Mouse (Mus musculus): ENCODE data around the gene Zdhhc1. TPM values are rescaled to one million over a fixed set of nuclear protein-coding genes. Genes with fewer than 3 reads are reported as not detected.
A peak's percentile ranks its signal among the peaks of the same experiment; 100 is the strongest.

Zdhhc1 gene
- polyA plus RNA-seq, 1 experiment from 2014 or later = 40.6 TPM

DNA sequence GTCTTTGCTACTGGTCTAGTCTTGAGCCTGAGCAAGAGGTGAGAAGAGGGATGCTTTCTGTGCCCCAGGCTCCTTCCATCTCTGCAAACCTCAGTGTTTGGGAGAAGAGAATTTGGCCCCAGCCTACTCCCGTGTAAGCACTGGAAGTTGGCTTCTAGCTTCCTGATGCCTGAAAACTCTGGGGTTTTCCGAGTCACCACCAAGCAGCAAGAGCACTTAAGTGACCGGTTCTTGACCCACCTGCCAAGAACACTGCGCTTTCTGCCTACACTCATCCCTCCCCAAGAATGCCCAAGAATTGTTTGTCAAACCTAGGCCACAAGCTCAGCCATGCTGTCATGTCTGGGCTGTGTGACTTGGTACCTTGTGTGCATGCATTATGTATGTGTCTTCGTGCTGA, 23.8 kb upstream of the Zdhhc1 start:
- ATAC-seq (no peak), DNase-seq (ENCODE audit: low spot score) (no peak)
- no peaks in the 10 kb centered on the region for H3K27me3 ChIP-seq (replicated peaks; ENCODE audit: insufficient read depth, low read length)
- 38% methylated on average over 5 of the region's 5 CpGs for WGBS
- no peak overlapping the region for H3K4me2 ChIP-seq (replicated peaks; ENCODE audit: low read depth, low read length)
- peaks cover 17% of the 10 kb centered on the region for H3K4me1 ChIP-seq (ENCODE audit: insufficient read depth, low read depth, low read length)
- H3K9me3 ChIP-seq (ENCODE audit: low read length) = no peaks in the 10 kb centered on the region
- TF ChIP-seq CTCF (IDR thresholded peaks at IDR 0.05) (no peak), EP300 (IDR thresholded peaks at IDR 0.05) (no peak)
- H3K36me3 ChIP-seq (ENCODE audit: insufficient read depth, low read length) = peaks cover 16% of the 10 kb centered on the region; the same call in 1 of the 2 replicates
- H3K9ac ChIP-seq (replicated peaks; ENCODE audit: low read depth) = no peak overlapping the region
- no peak overlapping the region for H3K4me3 ChIP-seq (ENCODE audit: low read depth, low read length)
- H3K27ac ChIP-seq (ENCODE audit: low read length) = no peak overlapping the region

- ATAC-seq = no peak
- H3K36me3 ChIP-seq (ENCODE audit: insufficient read depth, low read length) = 0 out of 2 replicates have a peak, but pooled peaks cover 7% of the 10 kb centered on the region
- H3K4me2 ChIP-seq (replicated peaks; ENCODE audit: low read depth, low read length) = peak overlapping the region; percentile 98; the same call in 1 of the 2 replicates
- no peaks in the 10 kb centered on the region for H3K27me3 ChIP-seq (replicated peaks; ENCODE audit: insufficient read depth, low read length)
- DNase-seq (ENCODE audit: low spot score) = no peak
- peaks cover 17% of the 10 kb centered on the region for H3K4me1 ChIP-seq (ENCODE audit: insufficient read depth, low read depth, low read length)
- TF ChIP-seq CTCF (IDR thresholded peaks at IDR 0.05) (no peak), EP300 (IDR thresholded peaks at IDR 0.05) (no peak)
- H3K4me3 ChIP-seq (ENCODE audit: low read depth, low read length) = no peak overlapping the region
- no peaks in the 10 kb centered on the region for H3K9me3 ChIP-seq (ENCODE audit: low read length)
- H3K9ac ChIP-seq (replicated peaks; ENCODE audit: low read depth) = no peak overlapping the region
- WGBS = 14% methylated on average over 2 of the region's 2 CpGs
- no peak overlapping the region for H3K27ac ChIP-seq (ENCODE audit: low read length)
These were observed 22.9 kb upstream of the Zdhhc1 start for GRCm38 (mm10) chr8:105519591-105519990.

DNA sequence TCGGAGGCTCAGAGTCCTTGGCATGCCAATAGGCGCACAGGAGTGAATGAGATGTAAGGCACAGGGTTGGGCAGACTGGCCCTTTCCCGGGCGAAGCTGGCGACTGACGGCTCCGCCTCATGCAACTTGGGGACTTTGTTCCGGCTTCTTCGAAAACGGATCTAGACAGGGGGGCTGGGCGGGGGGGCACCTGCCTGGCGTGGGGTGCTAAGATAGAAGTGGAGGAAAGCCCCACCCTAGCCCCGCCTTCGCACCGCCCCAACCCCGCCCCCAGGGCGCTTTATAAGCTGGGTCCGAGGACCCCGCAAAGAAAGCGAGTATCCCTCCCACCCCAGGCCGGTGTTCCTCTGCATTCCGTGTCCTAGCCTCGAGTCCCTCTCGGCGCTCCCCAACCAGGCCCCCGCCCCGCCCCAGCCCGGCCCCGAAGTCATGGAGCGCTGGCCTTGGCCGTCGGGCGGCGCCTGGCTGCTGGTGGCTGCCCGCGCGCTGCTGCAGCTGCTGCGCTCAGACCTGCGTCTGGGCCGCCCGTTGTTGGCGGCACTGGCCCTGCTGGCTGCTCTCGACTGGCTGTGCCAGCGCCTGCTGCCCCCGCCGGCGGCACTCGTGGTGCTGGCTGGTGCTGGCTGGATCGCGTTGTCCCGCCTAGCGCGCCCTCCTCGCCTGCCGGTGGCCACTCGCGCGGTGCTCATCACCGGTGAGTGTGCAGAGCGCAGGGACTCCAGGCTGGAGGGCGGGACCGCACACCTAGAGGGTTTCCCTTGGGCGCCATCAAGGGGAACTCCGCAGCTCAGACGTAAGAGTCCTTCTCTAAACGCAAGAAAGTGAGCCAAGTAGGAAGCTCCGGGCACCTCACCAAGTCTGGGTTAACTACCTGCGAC, 22.0 kb upstream of the Zdhhc1 start, which contains the start of gene Hsd11b2:
Gene Hsd11b2 (plus strand): TSS at position 320 of the 878 bp plus-strand sequence.
- Histone ChIP-seq H3K27me3 (replicated peaks; ENCODE audit: insufficient read depth, low read length) (no peaks in the 10 kb centered on the region), H3K4me1 (ENCODE audit: insufficient read depth, low read depth, low read length) (peaks cover 17% of the 10 kb centered on the region), H3K9ac (replicated peaks; ENCODE audit: low read depth) (peak within 1 kb of the TSS; percentile 36; the same call in 1 of the 2 replicates), H3K36me3 (ENCODE audit: insufficient read depth, low read length) (0 out of 2 replicates have a peak, but pooled peaks cover 5% of the 10 kb centered on the region), H3K27ac (ENCODE audit: low read length) (no peak within 1 kb of the TSS), H3K4me3 (ENCODE audit: low read depth, low read length) (peak within 1 kb of the TSS; percentile 41), H3K9me3 (ENCODE audit: low read length) (no peaks in the 10 kb centered on the region), H3K4me2 (replicated peaks; ENCODE audit: low read depth, low read length) (peak within 1 kb of the TSS; percentile 98)
- peak; percentile 71 for ATAC-seq
- under 1% methylated on average over 57 of the region's 68 CpGs for WGBS
- TF ChIP-seq EP300 (IDR thresholded peaks at IDR 0.05) = no peak
- no peak for TF ChIP-seq CTCF (IDR thresholded peaks at IDR 0.05)
- peak; percentile 71 for DNase-seq (ENCODE audit: low spot score)

DNA sequence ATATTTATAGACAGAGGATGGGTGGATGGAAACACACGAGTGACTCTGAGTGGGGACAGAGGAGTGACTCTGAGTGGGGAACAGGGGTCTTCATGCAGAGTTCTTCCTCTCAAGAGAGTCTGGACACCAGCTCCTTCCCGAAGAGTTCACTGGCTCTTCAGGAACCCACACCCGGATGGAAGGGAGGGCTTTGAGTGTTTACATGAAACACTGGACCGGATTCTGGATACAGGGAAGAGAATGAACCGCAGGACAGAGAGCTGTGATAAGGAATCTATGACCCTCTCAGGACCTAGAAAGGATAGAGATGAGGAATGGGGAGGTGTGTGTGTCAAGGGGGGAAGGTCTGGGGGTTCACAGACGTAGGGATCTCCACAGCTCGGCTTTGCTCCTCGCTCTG, 20.6 kb upstream of the Zdhhc1 start:
- Histone ChIP-seq H3K27ac (ENCODE audit: low read length) (no peak overlapping the region), H3K36me3 (ENCODE audit: insufficient read depth, low read length) (no peaks in the 10 kb centered on the region), H3K4me2 (replicated peaks; ENCODE audit: low read depth, low read length) (no peak overlapping the region), H3K27me3 (replicated peaks; ENCODE audit: insufficient read depth, low read length) (no peaks in the 10 kb centered on the region), H3K9ac (replicated peaks; ENCODE audit: low read depth) (no peak overlapping the region), H3K4me1 (ENCODE audit: insufficient read depth, low read depth, low read length) (peaks cover 17% of the 10 kb centered on the region), H3K9me3 (ENCODE audit: low read length) (no peaks in the 10 kb centered on the region), H3K4me3 (ENCODE audit: low read depth, low read length) (no peak overlapping the region)
- peak; percentile 28 for DNase-seq (ENCODE audit: low spot score)
- WGBS = 18% methylated on average over 7 of the region's 8 CpGs
- ATAC-seq = no peak
- no peak for TF ChIP-seq CTCF (IDR thresholded peaks at IDR 0.05)
- no peak for TF ChIP-seq EP300 (IDR thresholded peaks at IDR 0.05)

- peak; percentile 92 for DNase-seq (ENCODE audit: low spot score)
- Histone ChIP-seq H3K36me3 (ENCODE audit: insufficient read depth, low read length) (no peaks in the 10 kb centered on the region), H3K4me1 (ENCODE audit: insufficient read depth, low read depth, low read length) (peaks cover 17% of the 10 kb centered on the region), H3K4me3 (ENCODE audit: low read depth, low read length) (no peak overlapping the region), H3K27ac (ENCODE audit: low read length) (no peak overlapping the region), H3K27me3 (replicated peaks; ENCODE audit: insufficient read depth, low read length) (no peaks in the 10 kb centered on the region), H3K9ac (replicated peaks; ENCODE audit: low read depth) (no peak overlapping the region), H3K9me3 (ENCODE audit: low read length) (no peaks in the 10 kb centered on the region), H3K4me2 (replicated peaks; ENCODE audit: low read depth, low read length) (peak overlapping the region; percentile 40; the same call in 1 of the 2 replicates)
- WGBS = 10% methylated on average over 12 of the region's 12 CpGs
- ATAC-seq = peak; percentile 60
- no peak for TF ChIP-seq EP300 (IDR thresholded peaks at IDR 0.05)
- peak; percentile 94 for TF ChIP-seq CTCF (IDR thresholded peaks at IDR 0.05)
These were observed 19.4 kb upstream of the Zdhhc1 start for GRCm38 (mm10) chr8:105516018-105516645.

DNA sequence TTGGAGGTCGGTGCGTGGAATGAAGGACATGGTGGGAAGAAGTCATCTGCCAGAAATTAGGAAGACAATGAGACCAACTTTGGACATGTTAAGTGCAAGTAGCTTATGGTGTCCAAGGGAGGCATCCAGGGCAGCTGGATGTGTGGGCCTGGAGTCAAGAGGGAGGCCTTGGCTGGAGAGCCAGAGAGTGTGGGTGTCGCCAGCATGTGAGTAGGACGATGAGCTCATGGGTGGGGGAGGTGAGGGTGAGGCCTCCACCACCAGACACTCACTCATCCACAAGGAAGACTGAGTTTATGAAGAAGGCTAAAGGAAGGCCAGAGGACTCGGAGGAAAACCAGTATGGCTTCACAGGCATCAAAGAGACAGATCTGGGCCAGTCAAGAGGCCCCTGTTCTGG, 18.0 kb upstream of the Zdhhc1 start:
- H3K27me3 ChIP-seq (replicated peaks; ENCODE audit: insufficient read depth, low read length) = no peaks in the 10 kb centered on the region
- ATAC-seq (no peak), DNase-seq (ENCODE audit: low spot score) (peak; percentile 53)
- TF ChIP-seq CTCF (IDR thresholded peaks at IDR 0.05) (no peak), EP300 (IDR thresholded peaks at IDR 0.05) (no peak)
- no peaks in the 10 kb centered on the region for H3K9me3 ChIP-seq (ENCODE audit: low read length)
- H3K4me1 ChIP-seq (ENCODE audit: insufficient read depth, low read depth, low read length) = peaks cover 17% of the 10 kb centered on the region
- no peaks in the 10 kb centered on the region for H3K36me3 ChIP-seq (ENCODE audit: insufficient read depth, low read length)
- H3K4me3 ChIP-seq (ENCODE audit: low read depth, low read length) = no peak overlapping the region
- no peak overlapping the region for H3K4me2 ChIP-seq (replicated peaks; ENCODE audit: low read depth, low read length)
- 61% methylated on average over 5 of the region's 5 CpGs for WGBS
- H3K9ac ChIP-seq (replicated peaks; ENCODE audit: low read depth) = no peak overlapping the region
- H3K27ac ChIP-seq (ENCODE audit: low read length) = no peak overlapping the region
